Mouse (Mus musculus): ENCODE data around the gene Gbp10. TPM values are rescaled to one million over a fixed set of nuclear protein-coding genes. Genes with fewer than 3 reads are reported as not detected.
"Not testable (repeated sequence)": the region's sequence is repeated elsewhere in the genome, so short reads cannot be mapped to it uniquely, and the experiment has no call there.

Gene Gbp10
- polyA plus RNA-seq, 2 experiments: 0.31 TPM; not detected in 1

- not testable (repeated sequence) for H3K9ac ChIP-seq (ENCODE audit: low read depth, low read length, severe bottlenecking); H3K4me1 ChIP-seq (ENCODE audit: control insufficient read depth, insufficient read depth, low read length); H3K9me3 ChIP-seq (ENCODE audit: control insufficient read depth, low read length); H3K4me2 ChIP-seq (replicated peaks; ENCODE audit: low read depth, low read length, severe bottlenecking); DNase-seq (ENCODE audit: low spot score); H3K36me3 ChIP-seq (ENCODE audit: control insufficient read depth, insufficient read depth, low read length); ATAC-seq (ENCODE audit: low FRiP score, low read depth); H3K4me3 ChIP-seq (replicated peaks; ENCODE audit: low read length); H3K27ac ChIP-seq (replicated peaks; ENCODE audit: low read depth, low read length); H3K27me3 ChIP-seq (ENCODE audit: control insufficient read depth, insufficient read depth, low read length)
- WGBS: 92% methylated on average over 4 of the region's 4 CpGs
Measured at GRCm38 (mm10) chr5:105200791-105201355, 38.5 kb downstream of the Gbp10 start.

- not testable (repeated sequence) for H3K4me2 ChIP-seq (replicated peaks; ENCODE audit: low read depth, low read length, severe bottlenecking); H3K4me3 ChIP-seq (replicated peaks; ENCODE audit: low read length); H3K9ac ChIP-seq (ENCODE audit: low read depth, low read length, severe bottlenecking); H3K27ac ChIP-seq (replicated peaks; ENCODE audit: low read depth, low read length); H3K9me3 ChIP-seq (ENCODE audit: control insufficient read depth, low read length); H3K27me3 ChIP-seq (ENCODE audit: control insufficient read depth, insufficient read depth, low read length); H3K4me1 ChIP-seq (ENCODE audit: control insufficient read depth, insufficient read depth, low read length); H3K36me3 ChIP-seq (ENCODE audit: control insufficient read depth, insufficient read depth, low read length); ATAC-seq (ENCODE audit: low FRiP score, low read depth); DNase-seq (ENCODE audit: low spot score)
- 96% methylated on average over 1 of the region's 1 CpGs for WGBS
Measured at GRCm38 (mm10) chr5:105199149-105199548, 40.2 kb downstream of the Gbp10 start.

- H3K4me3 ChIP-seq (replicated peaks; ENCODE audit: low read length); H3K4me1 ChIP-seq (ENCODE audit: control insufficient read depth, insufficient read depth, low read length); H3K9me3 ChIP-seq (ENCODE audit: control insufficient read depth, low read length); H3K27ac ChIP-seq (replicated peaks; ENCODE audit: low read depth, low read length); H3K27me3 ChIP-seq (ENCODE audit: control insufficient read depth, insufficient read depth, low read length); H3K36me3 ChIP-seq (ENCODE audit: control insufficient read depth, insufficient read depth, low read length); DNase-seq (ENCODE audit: low spot score); H3K4me2 ChIP-seq (replicated peaks; ENCODE audit: low read depth, low read length, severe bottlenecking); H3K9ac ChIP-seq (ENCODE audit: low read depth, low read length, severe bottlenecking); ATAC-seq (ENCODE audit: low FRiP score, low read depth): not testable (repeated sequence)
Measured at GRCm38 (mm10) chr5:105197915-105198560, 41.3 kb downstream of the Gbp10 start.

GRCm38 (mm10) chr5:105196308-105196707 is 43.0 kb downstream of the Gbp10 start:
- H3K27me3 ChIP-seq (ENCODE audit: control insufficient read depth, insufficient read depth, low read length); H3K4me3 ChIP-seq (replicated peaks; ENCODE audit: low read length); H3K9me3 ChIP-seq (ENCODE audit: control insufficient read depth, low read length); DNase-seq (ENCODE audit: low spot score); H3K36me3 ChIP-seq (ENCODE audit: control insufficient read depth, insufficient read depth, low read length); ATAC-seq (ENCODE audit: low FRiP score, low read depth); H3K4me2 ChIP-seq (replicated peaks; ENCODE audit: low read depth, low read length, severe bottlenecking); H3K9ac ChIP-seq (ENCODE audit: low read depth, low read length, severe bottlenecking); H3K4me1 ChIP-seq (ENCODE audit: control insufficient read depth, insufficient read depth, low read length); H3K27ac ChIP-seq (replicated peaks; ENCODE audit: low read depth, low read length): not testable (repeated sequence)
- 91% methylated on average over 5 of the region's 5 CpGs for WGBS

- not testable (repeated sequence) for H3K9me3 ChIP-seq (ENCODE audit: control insufficient read depth, low read length); H3K4me1 ChIP-seq (ENCODE audit: control insufficient read depth, insufficient read depth, low read length); H3K27ac ChIP-seq (replicated peaks; ENCODE audit: low read depth, low read length); ATAC-seq (ENCODE audit: low FRiP score, low read depth); H3K4me2 ChIP-seq (replicated peaks; ENCODE audit: low read depth, low read length, severe bottlenecking); H3K4me3 ChIP-seq (replicated peaks; ENCODE audit: low read length); DNase-seq (ENCODE audit: low spot score); H3K36me3 ChIP-seq (ENCODE audit: control insufficient read depth, insufficient read depth, low read length); H3K27me3 ChIP-seq (ENCODE audit: control insufficient read depth, insufficient read depth, low read length); H3K9ac ChIP-seq (ENCODE audit: low read depth, low read length, severe bottlenecking)
- 80% methylated on average over 2 of the region's 2 CpGs for WGBS
Measured at GRCm38 (mm10) chr5:105192536-105192935, 46.8 kb downstream of the Gbp10 start.

- Histone ChIP-seq H3K9ac (ENCODE audit: low read depth, low read length, severe bottlenecking) (no peak overlapping the region), H3K36me3 (ENCODE audit: control insufficient read depth, insufficient read depth, low read length) (no peaks in the 10 kb centered on the region), H3K4me3 (replicated peaks; ENCODE audit: low read length) (no peak overlapping the region), H3K9me3 (ENCODE audit: control insufficient read depth, low read length) (no peaks in the 10 kb centered on the region), H3K27me3 (ENCODE audit: control insufficient read depth, insufficient read depth, low read length) (no peaks in the 10 kb centered on the region), H3K4me2 (replicated peaks; ENCODE audit: low read depth, low read length, severe bottlenecking) (no peak overlapping the region), H3K27ac (replicated peaks; ENCODE audit: low read depth, low read length) (no peak overlapping the region), H3K4me1 (ENCODE audit: control insufficient read depth, insufficient read depth, low read length) (no peaks in the 10 kb centered on the region)
- ATAC-seq (ENCODE audit: low FRiP score, low read depth) (no peak), DNase-seq (ENCODE audit: low spot score) (no peak)
- no peak for TF ChIP-seq POLR2A (IDR thresholded peaks at IDR 0.05; ENCODE audit: borderline replicate concordance, extremely low read depth, insufficient read depth, insufficient read length)
Measured at GRCm38 (mm10) chr5:105181446-105181845, 57.9 kb downstream of the Gbp10 start.

Other genes starting within 250 kb of the Gbp10 start
- gene Gbp9, start 100.0 kb downstream of the Gbp10 start, polyA plus RNA-seq (2012; rRNA removed): 2.5 and 2.7 TPM in 2 replicates
- 1.6 and 2.2 TPM in 2 replicates for gene Gbp9, start 100.0 kb downstream of the Gbp10 start, polyA plus RNA-seq (2014; fragmentation: Nextera tagmentation; extraction: Ambion mirVana)
- 0.63 and 0.94 TPM in 2 replicates for gene Gbp8, start 100.0 kb downstream of the Gbp10 start, polyA plus RNA-seq (2012; rRNA removed)
- 0.18 and 0.55 TPM in 2 replicates for gene Gbp8, start 100.0 kb downstream of the Gbp10 start, polyA plus RNA-seq (2014; fragmentation: Nextera tagmentation; extraction: Ambion mirVana)
- 0.58 and 0.76 TPM in 2 replicates for gene Gbp4, start 99.9 kb downstream of the Gbp10 start, polyA plus RNA-seq (2012; rRNA removed)
- 0.39 and 0.79 TPM in 2 replicates for gene Gbp4, start 99.9 kb downstream of the Gbp10 start, polyA plus RNA-seq (2014; fragmentation: Nextera tagmentation; extraction: Ambion mirVana)
- 0.34 and 0.72 TPM in 2 replicates for gene Gm43302, start 54.2 kb upstream of the Gbp10 start, polyA plus RNA-seq (2012; rRNA removed)
- gene Gm43302, start 54.2 kb upstream of the Gbp10 start, polyA plus RNA-seq (2014; fragmentation: Nextera tagmentation; extraction: Ambion mirVana): not detected in 2 replicates
- gene Gbp6, start 54.2 kb upstream of the Gbp10 start, polyA plus RNA-seq (2012; rRNA removed): 1.4 and 2.0 TPM in 2 replicates
- gene Gbp6, start 54.2 kb upstream of the Gbp10 start, polyA plus RNA-seq (2014; fragmentation: Nextera tagmentation; extraction: Ambion mirVana): 1.9 and 3.2 TPM in 2 replicates
- gene Lrrc8b, start 176.2 kb upstream of the Gbp10 start, polyA plus RNA-seq (2012; rRNA removed): 5.8 and 6.8 TPM in 2 replicates
- 6.6 and 6.8 TPM in 2 replicates for gene Lrrc8b, start 176.2 kb upstream of the Gbp10 start, polyA plus RNA-seq (2014; fragmentation: Nextera tagmentation; extraction: Ambion mirVana)